Mouse (Mus musculus) lung, postnatal 0 days (tissue): ENCODE results near the gene Akr1c13.

Source experiments
- CTCF ChIP-seq: IDR thresholded peaks from 2 replicates; pipeline ENCODE4 v1.5.1; 2016; ENCODE audit warnings: antibody characterized with exemption, mild to moderate bottlenecking
- EP300 ChIP-seq: IDR thresholded peaks from 2 replicates; pipeline ENCODE4 v1.6.1; 2016; ENCODE audit warnings: antibody characterized with exemption, mild to moderate bottlenecking, control low read depth

- TF ChIP-seq CTCF (no peak), EP300 (no peak)
These were observed 22.9 kb upstream of the Akr1c13 start for GRCm38 (mm10) chr13:4168006-4168405.
